Mouse (Mus musculus): ENCODE data around the gene Elmo1. TPM values are rescaled to one million over a fixed set of nuclear protein-coding genes. Genes with fewer than 3 reads are reported as not detected.

Gene Elmo1
- polyA plus RNA-seq, 1 experiment from 2014 or later = 10.7 TPM

DNA sequence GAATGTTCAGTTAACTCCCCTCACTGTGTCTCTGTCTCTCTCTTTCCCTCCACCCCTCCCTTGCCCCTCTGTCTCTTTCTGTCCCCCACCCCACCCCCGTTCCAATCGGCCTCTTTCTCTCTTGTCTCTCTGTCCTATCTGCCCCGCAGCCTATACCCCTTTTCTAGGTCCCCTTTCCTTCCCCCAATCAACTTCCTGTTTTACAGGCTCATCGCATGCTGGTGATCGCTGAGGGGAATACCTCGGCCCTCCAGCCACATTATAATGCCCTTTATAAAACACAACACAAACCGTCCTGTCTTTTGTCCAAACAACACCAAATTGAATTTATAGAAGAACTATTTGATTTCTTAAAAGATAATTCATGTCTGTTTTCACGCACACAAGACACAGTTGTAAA lies 40.7 kb upstream of the Elmo1 start:
- H3K27me3 ChIP-seq (ENCODE audit: control insufficient read depth, insufficient read depth, low read length) = no peaks in the 10 kb centered on the region
- no peaks in the 10 kb centered on the region for H3K36me3 ChIP-seq (ENCODE audit: control insufficient read depth, insufficient read depth, low read length)
- no peak overlapping the region for H3K4me2 ChIP-seq
- ATAC-seq (replicated peaks; ENCODE audit: insufficient number of reproducible peaks, low FRiP score, low TSS enrichment) = no peak
- H3K9me3 ChIP-seq (replicated peaks; ENCODE audit: control insufficient read depth, low read length) = no peaks in the 10 kb centered on the region
- no peaks in the 10 kb centered on the region for H3K4me1 ChIP-seq (ENCODE audit: control insufficient read depth, insufficient read depth, low read length)
- 54% methylated on average over 8 of the region's 8 CpGs for WGBS (ENCODE audit: insufficient replicate concordance)
- no peak overlapping the region for H3K9ac ChIP-seq (ENCODE audit: low read depth, low read length)
- H3K27ac ChIP-seq (ENCODE audit: low read depth, low read length) = no peak overlapping the region
- no peak overlapping the region for H3K4me3 ChIP-seq (ENCODE audit: low read depth, low read length)

DNA sequence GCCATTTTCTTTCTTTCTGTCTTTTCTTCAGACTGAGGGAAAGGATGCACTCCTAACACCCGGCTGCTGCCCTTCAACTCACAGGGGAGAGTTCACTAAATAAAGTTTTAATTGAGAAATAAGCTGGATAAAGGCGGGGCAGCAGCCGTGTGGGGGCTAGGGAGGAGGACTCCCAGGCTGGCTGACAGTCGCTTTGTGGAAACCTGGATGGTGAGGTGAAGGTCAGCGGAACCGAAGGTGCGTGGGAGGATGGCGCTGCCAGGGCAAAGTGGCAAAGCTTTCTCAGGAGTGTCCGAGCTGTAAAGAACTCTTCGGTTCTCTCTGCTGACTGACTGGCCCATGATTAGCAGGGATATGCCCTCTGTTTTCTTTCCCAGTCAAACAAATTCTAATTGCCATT lies 40.2 kb upstream of the Elmo1 start:
- WGBS (ENCODE audit: insufficient replicate concordance) = 77% methylated on average over 10 of the region's 10 CpGs
- Histone ChIP-seq H3K27ac (ENCODE audit: low read depth, low read length) (no peak overlapping the region), H3K4me1 (ENCODE audit: control insufficient read depth, insufficient read depth, low read length) (no peaks in the 10 kb centered on the region), H3K36me3 (ENCODE audit: control insufficient read depth, insufficient read depth, low read length) (no peaks in the 10 kb centered on the region), H3K9ac (ENCODE audit: low read depth, low read length) (no peak overlapping the region), H3K4me2 (no peak overlapping the region), H3K4me3 (ENCODE audit: low read depth, low read length) (no peak overlapping the region), H3K9me3 (replicated peaks; ENCODE audit: control insufficient read depth, low read length) (no peaks in the 10 kb centered on the region), H3K27me3 (ENCODE audit: control insufficient read depth, insufficient read depth, low read length) (no peaks in the 10 kb centered on the region)
- ATAC-seq (replicated peaks; ENCODE audit: insufficient number of reproducible peaks, low FRiP score, low TSS enrichment) = no peak

DNA sequence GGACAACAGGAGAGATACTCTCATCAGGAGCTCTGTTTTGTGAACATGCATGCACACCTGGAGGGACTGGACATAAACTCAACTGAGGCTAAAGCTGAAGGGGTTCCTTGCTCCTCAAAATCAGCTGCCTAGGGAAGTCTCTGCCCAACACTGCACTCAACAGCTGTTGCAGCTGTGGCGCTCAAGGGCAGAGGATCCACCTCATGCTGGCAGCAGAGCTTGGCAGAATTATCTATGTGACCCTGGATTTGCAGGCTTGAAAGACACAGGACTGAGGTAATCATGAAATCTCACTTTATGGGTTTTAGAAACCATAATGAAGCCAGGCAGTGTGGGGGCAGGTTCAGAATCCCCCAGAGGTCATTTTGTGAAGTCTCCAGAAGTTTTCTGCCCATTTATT lies 32.5 kb upstream of the Elmo1 start:
- Histone ChIP-seq H3K27ac (ENCODE audit: low read depth, low read length) (no peak overlapping the region), H3K4me1 (ENCODE audit: control insufficient read depth, insufficient read depth, low read length) (no peaks in the 10 kb centered on the region), H3K4me2 (no peak overlapping the region), H3K9me3 (replicated peaks; ENCODE audit: control insufficient read depth, low read length) (no peaks in the 10 kb centered on the region), H3K4me3 (ENCODE audit: low read depth, low read length) (no peak overlapping the region), H3K9ac (ENCODE audit: low read depth, low read length) (no peak overlapping the region), H3K27me3 (ENCODE audit: control insufficient read depth, insufficient read depth, low read length) (no peaks in the 10 kb centered on the region), H3K36me3 (ENCODE audit: control insufficient read depth, insufficient read depth, low read length) (no peaks in the 10 kb centered on the region)
- ATAC-seq (replicated peaks; ENCODE audit: insufficient number of reproducible peaks, low FRiP score, low TSS enrichment) = no peak
- WGBS (ENCODE audit: insufficient replicate concordance) = 82% methylated on average over 1 of the region's 1 CpGs

DNA sequence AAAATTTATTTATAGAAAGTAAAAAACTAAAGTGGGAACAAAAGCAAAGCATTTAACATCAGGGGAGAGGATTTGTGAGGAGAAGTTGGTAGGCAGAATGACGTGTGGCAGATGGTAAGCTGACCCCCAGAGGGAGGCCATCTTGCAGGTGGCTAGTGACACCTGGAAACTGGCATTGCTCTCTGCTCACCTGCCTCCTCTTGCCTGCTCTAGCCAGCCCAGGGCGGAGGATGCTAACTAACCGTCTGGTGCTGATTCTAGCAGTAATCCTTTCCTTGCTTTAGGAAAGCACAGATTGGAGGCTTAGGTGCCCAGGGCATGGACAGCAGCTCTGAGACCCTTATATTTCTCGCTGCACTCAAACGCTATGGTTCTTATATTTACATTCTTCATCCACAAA lies 29.4 kb upstream of the Elmo1 start:
- Histone ChIP-seq H3K4me1 (ENCODE audit: control insufficient read depth, insufficient read depth, low read length) (no peaks in the 10 kb centered on the region), H3K27me3 (ENCODE audit: control insufficient read depth, insufficient read depth, low read length) (no peaks in the 10 kb centered on the region), H3K9ac (ENCODE audit: low read depth, low read length) (no peak overlapping the region), H3K27ac (ENCODE audit: low read depth, low read length) (no peak overlapping the region), H3K4me2 (no peak overlapping the region), H3K9me3 (replicated peaks; ENCODE audit: control insufficient read depth, low read length) (no peaks in the 10 kb centered on the region), H3K36me3 (ENCODE audit: control insufficient read depth, insufficient read depth, low read length) (no peaks in the 10 kb centered on the region), H3K4me3 (ENCODE audit: low read depth, low read length) (no peak overlapping the region)
- no peak for ATAC-seq (replicated peaks; ENCODE audit: insufficient number of reproducible peaks, low FRiP score, low TSS enrichment)
- WGBS (ENCODE audit: insufficient replicate concordance) = 62% methylated on average over 5 of the region's 5 CpGs

DNA sequence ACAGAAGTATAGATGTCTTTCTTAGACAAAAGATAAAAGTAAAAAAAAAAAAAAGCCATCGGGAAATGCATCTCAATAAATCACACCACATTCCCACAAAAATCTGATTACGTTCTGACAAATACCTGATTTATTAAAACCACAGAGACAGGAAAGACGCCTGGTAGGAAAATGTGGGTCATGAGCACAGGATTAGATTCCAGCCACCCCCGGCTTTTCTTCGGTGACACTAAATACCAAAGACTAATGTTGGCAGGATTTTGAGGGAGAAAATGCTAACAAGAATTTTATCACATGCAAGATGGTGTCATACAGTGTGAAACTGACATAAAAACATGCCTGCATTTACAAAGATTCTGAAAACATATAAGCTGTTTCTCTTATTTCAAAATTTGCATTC lies 27.1 kb upstream of the Elmo1 start:
- Histone ChIP-seq H3K27ac (ENCODE audit: low read depth, low read length) (no peak overlapping the region), H3K4me3 (ENCODE audit: low read depth, low read length) (no peak overlapping the region), H3K4me1 (ENCODE audit: control insufficient read depth, insufficient read depth, low read length) (no peaks in the 10 kb centered on the region), H3K27me3 (ENCODE audit: control insufficient read depth, insufficient read depth, low read length) (no peaks in the 10 kb centered on the region), H3K36me3 (ENCODE audit: control insufficient read depth, insufficient read depth, low read length) (no peaks in the 10 kb centered on the region), H3K4me2 (no peak overlapping the region), H3K9ac (ENCODE audit: low read depth, low read length) (no peak overlapping the region), H3K9me3 (replicated peaks; ENCODE audit: control insufficient read depth, low read length) (no peaks in the 10 kb centered on the region)
- WGBS (ENCODE audit: insufficient replicate concordance) = 76% methylated on average over 5 of the region's 5 CpGs
- ATAC-seq (replicated peaks; ENCODE audit: insufficient number of reproducible peaks, low FRiP score, low TSS enrichment) = no peak

DNA sequence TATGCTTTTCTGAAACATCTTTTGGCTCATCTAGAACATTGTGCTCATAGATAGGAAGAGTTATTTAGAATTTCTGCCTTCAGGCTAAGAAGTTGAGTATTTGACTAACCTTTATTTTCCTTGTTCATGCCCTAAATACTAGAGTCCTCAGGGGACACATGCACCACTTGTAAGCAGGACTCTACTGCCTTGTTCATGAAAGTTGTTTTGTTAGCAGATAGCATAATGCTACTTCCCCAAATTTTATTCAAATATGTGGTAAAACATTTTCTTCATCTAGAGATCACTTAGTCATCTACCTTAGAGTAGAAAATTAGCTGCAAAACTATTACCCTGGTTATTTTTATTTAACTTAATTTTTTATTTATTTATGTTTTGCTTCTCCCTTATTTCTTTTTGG lies 18.4 kb upstream of the Elmo1 start:
- no peak overlapping the region for H3K4me3 ChIP-seq (ENCODE audit: low read depth, low read length)
- H3K9me3 ChIP-seq (replicated peaks; ENCODE audit: control insufficient read depth, low read length) = no peaks in the 10 kb centered on the region
- no peak for ATAC-seq (replicated peaks; ENCODE audit: insufficient number of reproducible peaks, low FRiP score, low TSS enrichment)
- no peaks in the 10 kb centered on the region for H3K36me3 ChIP-seq (ENCODE audit: control insufficient read depth, insufficient read depth, low read length)
- H3K27me3 ChIP-seq (ENCODE audit: control insufficient read depth, insufficient read depth, low read length) = no peaks in the 10 kb centered on the region
- H3K4me1 ChIP-seq (ENCODE audit: control insufficient read depth, insufficient read depth, low read length) = no peaks in the 10 kb centered on the region
- H3K9ac ChIP-seq (ENCODE audit: low read depth, low read length) = no peak overlapping the region
- no peak overlapping the region for H3K27ac ChIP-seq (ENCODE audit: low read depth, low read length)
- H3K4me2 ChIP-seq = no peak overlapping the region

DNA sequence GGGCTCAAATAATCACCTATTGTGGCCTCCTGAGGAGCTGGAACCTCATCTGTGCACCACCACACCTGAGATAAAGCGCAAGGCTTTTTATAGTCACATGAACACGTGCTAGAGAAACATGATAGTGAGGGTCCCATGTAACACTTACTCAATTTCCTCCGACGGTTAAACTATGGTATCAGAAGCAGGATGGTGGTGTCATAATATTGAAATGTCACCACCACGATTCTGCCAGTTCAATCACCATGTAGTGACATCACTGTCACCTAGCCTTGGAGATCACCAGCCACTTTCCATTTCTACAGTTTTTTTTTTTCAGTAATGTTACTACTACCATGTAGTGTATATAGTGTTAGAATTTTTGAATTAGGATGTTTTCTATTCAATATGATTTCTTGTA lies 17.4 kb upstream of the Elmo1 start:
- WGBS (ENCODE audit: insufficient replicate concordance) = 67% methylated on average over 5 of the region's 5 CpGs
- Histone ChIP-seq H3K9me3 (replicated peaks; ENCODE audit: control insufficient read depth, low read length) (no peaks in the 10 kb centered on the region), H3K4me2 (no peak overlapping the region), H3K27me3 (ENCODE audit: control insufficient read depth, insufficient read depth, low read length) (no peaks in the 10 kb centered on the region), H3K4me1 (ENCODE audit: control insufficient read depth, insufficient read depth, low read length) (no peaks in the 10 kb centered on the region), H3K27ac (ENCODE audit: low read depth, low read length) (no peak overlapping the region), H3K4me3 (ENCODE audit: low read depth, low read length) (no peak overlapping the region), H3K9ac (ENCODE audit: low read depth, low read length) (no peak overlapping the region), H3K36me3 (ENCODE audit: control insufficient read depth, insufficient read depth, low read length) (no peaks in the 10 kb centered on the region)
- ATAC-seq (replicated peaks; ENCODE audit: insufficient number of reproducible peaks, low FRiP score, low TSS enrichment) = no peak

DNA sequence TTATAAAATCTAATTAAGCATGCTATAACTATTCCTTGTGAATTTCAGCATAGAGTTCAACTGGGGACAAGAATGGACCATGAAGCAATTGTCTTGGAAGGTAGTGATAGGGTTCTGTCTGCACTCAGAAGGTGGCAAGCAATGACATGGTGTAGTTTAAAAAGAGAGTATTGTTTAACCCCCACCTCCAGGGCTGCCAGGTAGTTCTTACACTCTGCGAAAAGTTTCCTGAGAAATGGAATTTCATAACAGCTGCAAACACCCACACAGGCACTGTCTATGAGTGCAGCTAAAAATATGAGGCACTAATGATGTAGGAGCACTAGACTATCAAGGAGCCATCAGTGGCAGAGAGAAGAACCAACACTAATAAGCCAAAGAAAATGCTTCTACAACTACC lies 13.9 kb upstream of the Elmo1 start:
- no peaks in the 10 kb centered on the region for H3K9me3 ChIP-seq (replicated peaks; ENCODE audit: control insufficient read depth, low read length)
- H3K4me3 ChIP-seq (ENCODE audit: low read depth, low read length) = no peak overlapping the region
- H3K9ac ChIP-seq (ENCODE audit: low read depth, low read length) = no peak overlapping the region
- ATAC-seq (replicated peaks; ENCODE audit: insufficient number of reproducible peaks, low FRiP score, low TSS enrichment) = no peak
- no peak overlapping the region for H3K4me2 ChIP-seq
- no peaks in the 10 kb centered on the region for H3K27me3 ChIP-seq (ENCODE audit: control insufficient read depth, insufficient read depth, low read length)
- no peak overlapping the region for H3K27ac ChIP-seq (ENCODE audit: low read depth, low read length)
- no peaks in the 10 kb centered on the region for H3K36me3 ChIP-seq (ENCODE audit: control insufficient read depth, insufficient read depth, low read length)
- 71% methylated on average over 1 of the region's 1 CpGs for WGBS (ENCODE audit: insufficient replicate concordance)
- H3K4me1 ChIP-seq (ENCODE audit: control insufficient read depth, insufficient read depth, low read length) = no peaks in the 10 kb centered on the region

DNA sequence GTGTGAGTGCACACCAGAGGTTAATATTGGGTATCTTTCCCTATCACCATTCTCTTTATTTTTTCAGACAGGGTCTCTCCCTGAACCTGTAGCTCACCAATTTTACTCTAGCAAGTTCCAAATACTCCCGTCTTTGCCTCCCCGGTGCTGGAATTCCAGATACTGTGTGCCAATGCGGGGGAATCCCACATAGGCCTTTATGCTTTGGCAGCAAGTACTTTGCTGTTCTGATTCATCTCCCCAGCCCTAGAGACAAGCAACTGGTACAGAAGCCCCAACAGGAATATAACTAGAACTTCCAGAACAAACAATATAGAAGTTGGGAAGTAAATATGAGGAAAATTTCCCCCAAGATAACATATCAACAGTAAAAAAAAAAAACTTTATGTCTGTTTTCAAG lies 13.2 kb upstream of the Elmo1 start:
- Histone ChIP-seq H3K4me1 (ENCODE audit: control insufficient read depth, insufficient read depth, low read length) (no peaks in the 10 kb centered on the region), H3K4me2 (no peak overlapping the region), H3K4me3 (ENCODE audit: low read depth, low read length) (no peak overlapping the region), H3K9me3 (replicated peaks; ENCODE audit: control insufficient read depth, low read length) (no peaks in the 10 kb centered on the region), H3K9ac (ENCODE audit: low read depth, low read length) (no peak overlapping the region), H3K36me3 (ENCODE audit: control insufficient read depth, insufficient read depth, low read length) (no peaks in the 10 kb centered on the region), H3K27ac (ENCODE audit: low read depth, low read length) (no peak overlapping the region), H3K27me3 (ENCODE audit: control insufficient read depth, insufficient read depth, low read length) (no peaks in the 10 kb centered on the region)
- no peak for ATAC-seq (replicated peaks; ENCODE audit: insufficient number of reproducible peaks, low FRiP score, low TSS enrichment)
- WGBS (ENCODE audit: insufficient replicate concordance) = 74% methylated on average over 3 of the region's 3 CpGs
